Mouse (Mus musculus) adrenal gland (tissue): ENCODE data around the gene Prr15.

Experiments used
- intact Hi-C: fragments of 180-260 bp; cut with DNase I; formaldehyde crosslinking; loops from one replicate; pipeline ENCODE4 v1.15.1; 2025

Prr15 gene

DNA sequence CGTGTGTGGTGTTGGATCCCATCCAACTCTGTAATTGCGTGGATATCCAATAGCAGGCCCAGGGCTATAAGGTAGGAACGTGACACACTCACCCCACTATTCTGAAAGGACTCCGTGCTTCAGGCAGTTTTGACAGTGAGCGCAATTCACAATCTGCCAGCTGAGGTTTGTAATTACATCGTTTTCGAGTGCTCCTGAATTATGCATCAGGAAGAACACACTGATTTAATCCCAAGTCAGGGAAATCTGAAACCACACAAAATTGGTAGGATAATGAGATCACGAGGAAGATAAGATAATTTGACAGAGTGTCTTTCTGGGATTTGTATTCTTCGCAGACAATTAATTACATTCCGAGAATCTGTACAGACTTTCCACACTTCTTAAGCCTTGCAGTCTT, 6.1 kb downstream of the Prr15 start:
- intact Hi-C loops: no loop called here

DNA sequence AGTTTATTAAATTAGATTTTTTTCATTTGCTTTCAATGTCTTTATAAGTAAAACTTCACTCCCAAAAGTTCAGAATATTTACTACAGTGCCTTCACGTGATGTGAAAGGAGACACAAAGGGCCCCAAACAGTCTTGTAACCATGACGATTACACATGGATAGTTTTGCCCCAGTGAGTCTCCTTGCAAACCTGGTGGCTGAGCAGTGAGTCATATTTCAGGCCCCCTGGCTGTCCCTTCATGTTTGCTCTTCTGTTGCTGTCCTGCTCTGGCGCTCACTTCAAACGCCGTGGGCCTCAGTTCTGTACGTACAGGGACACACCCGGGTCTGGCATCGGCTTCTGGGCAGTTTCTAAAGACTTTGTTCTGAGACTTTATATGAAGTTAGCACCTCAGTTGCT, 6.6 kb downstream of the Prr15 start:
- intact Hi-C loops: no loop called here

- intact Hi-C loops: no loop called here
These were observed 7.5 kb downstream of the Prr15 start for GRCm38 (mm10) chr6:54333116-54333651.

- intact Hi-C loops: no loop called here
These were observed 8.2 kb downstream of the Prr15 start for GRCm38 (mm10) chr6:54333652-54334396.

DNA sequence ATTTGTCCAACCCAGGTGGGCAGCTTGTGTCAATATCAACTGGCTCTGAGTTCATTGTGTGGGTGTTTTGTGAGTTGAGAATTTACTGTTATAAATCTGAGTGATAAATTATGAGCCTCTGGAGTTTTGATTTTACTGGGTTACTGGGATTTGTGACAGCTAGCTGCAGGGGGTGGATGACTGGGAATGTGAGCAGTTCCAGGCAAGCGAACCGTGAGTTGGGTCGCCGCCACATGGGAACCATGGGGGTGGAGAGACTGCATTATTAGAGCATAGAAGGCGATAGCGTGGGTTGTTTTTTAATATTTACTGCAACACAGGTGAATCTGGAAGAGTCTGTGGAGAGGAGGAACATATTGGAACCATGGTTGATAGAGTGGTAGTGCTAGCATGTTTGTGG, 11.7 kb downstream of the Prr15 start:
- intact Hi-C loops: no loop called here

GRCm38 (mm10) chr6:54341133-54341532, 15.5 kb downstream of the Prr15 start:
- intact Hi-C loops: no loop called here

- intact Hi-C loops: no loop called here
These were observed 16.6 kb downstream of the Prr15 start for GRCm38 (mm10) chr6:54342223-54342622.

DNA sequence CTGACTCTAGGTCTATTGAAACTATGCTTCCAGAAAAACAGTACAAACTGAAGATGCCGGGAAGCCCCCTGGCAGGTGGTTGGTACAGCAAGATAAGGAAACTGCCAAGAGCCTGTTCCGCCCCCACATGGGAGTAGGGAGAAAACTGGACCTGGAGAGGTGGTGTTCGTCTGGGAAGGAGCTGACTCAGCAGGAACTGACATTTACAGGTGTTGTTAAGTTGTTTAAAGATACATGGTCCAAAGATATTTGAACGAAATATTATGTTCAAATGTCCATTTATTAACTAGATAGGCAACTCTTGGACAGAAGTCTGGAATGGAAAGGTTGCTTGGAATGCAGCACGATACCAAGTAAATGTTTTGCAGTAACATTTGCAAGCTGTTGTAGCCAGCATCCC, 26.2 kb downstream of the Prr15 start:
- intact Hi-C loops: no loop called here

DNA sequence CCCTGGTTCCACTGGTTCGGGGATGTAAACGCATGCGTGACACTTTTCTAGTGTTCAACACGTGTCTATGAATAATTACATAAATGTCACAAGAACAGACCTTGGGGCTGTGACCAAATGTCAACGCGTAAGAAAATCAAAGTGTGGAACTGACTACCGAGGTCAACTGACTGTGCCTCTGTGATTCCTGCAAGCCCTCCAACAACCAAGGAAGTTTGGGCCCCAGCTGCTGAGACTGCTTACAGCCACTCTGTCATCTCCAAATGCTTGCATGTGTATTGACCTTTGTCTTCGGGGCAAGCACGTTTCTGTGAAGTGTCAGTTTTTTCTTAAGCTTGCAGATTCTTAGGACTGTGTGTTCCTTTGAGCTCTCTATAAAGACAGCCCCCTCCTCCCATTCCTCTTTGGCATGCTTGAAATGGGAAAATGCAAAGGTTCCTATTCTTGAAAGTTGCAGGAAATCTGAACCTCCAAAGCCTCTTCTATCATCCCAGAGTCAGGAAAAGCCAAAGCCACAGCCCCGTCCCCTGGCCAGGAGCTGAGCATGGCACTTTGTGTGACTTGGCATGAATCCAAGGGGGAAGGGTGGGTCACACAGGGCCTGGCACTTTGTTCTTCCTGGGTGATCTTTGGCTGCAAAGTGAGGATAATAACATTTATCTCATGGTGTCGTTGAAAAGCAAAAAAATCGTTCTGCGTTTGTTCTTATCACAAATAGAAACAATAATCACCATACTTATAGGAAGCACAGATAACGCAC, 27.5 kb downstream of the Prr15 start:
- intact Hi-C loops: no loop called here

- intact Hi-C loops: no loop called here
These were observed 28.1 kb downstream of the Prr15 start for GRCm38 (mm10) chr6:54353698-54354097.

GRCm38 (mm10) chr6:54355626-54356025, 30.0 kb downstream of the Prr15 start:
- intact Hi-C loops: no loop called here

DNA sequence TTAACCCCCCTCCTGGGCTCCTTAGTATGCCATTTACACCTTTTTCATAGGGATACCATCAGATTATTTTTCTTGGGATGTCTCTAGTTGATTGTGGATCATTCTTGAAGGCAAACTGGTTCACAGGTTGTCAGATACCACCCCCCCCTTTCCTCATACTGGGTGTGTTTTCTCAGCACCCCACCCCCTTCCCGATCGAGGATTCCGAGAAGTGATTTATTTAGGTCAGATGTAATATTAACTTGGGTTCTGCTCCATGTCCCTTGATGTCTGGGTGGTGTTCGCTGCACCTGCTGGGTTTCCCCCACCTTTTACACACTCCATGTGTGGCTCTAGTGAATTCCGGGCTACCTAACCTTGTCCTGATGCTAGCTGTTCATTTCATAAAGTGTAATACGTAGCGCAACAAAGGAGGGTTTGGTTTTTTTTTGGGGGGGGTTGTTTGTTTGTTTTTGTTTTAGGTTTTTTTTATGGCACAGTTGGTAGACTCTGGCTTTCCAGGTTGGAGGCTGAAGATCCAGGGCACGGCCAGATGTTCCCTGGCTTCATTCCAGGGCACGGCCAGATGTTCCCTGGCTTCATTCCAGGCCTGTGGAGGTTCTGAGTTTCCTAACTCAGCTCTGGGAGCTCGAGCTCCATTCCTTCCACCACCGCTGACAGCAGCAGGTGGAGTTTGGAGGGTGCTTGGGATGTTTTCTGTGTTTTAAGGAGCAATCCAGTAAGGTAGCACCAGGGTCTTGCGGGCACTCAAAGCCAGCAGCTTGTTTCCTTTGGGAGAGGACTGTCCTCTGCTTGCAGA, 37.1 kb downstream of the Prr15 start:
- intact Hi-C loops: loop anchor here (10.0 kb wide), 1 partner anchor 328 kb away; the partner anchor contains the start of gene Chn2

DNA sequence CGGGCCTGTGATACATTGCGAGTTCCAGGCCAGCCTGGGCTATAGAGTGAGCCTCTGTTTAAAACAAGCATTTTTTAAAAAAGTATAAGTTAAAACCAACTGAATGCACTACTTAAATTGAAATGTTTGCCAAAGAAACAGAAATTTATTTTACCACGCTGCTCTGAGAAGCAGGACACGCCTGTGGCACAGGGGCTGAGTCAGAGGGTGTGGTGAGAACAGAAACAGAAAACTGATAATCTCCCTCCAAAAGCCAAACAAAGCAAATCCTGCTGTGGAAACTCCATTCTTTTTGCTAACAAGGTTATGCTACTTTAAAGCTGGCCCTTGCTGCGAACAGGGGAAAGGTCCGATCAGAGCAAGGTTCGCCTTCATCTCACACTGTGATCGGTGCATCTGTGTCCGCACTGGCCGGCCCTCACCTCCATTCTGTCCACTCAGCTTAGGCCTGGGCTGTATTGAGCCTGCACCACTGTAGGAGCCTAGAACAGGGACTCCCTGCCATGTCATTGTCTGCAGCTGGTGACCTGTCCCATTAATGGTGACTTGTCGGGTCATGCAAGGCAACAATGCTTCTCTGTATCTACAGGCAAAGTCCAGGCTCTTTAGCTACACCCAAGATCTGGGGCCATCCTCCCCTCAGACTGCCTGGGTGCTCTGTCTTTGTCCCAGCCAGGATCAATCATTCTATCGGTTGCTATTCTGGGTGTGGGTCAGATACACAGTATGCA, 38.9 kb downstream of the Prr15 start:
- intact Hi-C loops: loop anchor here (5.0 to 10.0 kb wide), 2 partner anchors 107 to 330 kb away; partner anchors contain the start of gene Chn2

DNA sequence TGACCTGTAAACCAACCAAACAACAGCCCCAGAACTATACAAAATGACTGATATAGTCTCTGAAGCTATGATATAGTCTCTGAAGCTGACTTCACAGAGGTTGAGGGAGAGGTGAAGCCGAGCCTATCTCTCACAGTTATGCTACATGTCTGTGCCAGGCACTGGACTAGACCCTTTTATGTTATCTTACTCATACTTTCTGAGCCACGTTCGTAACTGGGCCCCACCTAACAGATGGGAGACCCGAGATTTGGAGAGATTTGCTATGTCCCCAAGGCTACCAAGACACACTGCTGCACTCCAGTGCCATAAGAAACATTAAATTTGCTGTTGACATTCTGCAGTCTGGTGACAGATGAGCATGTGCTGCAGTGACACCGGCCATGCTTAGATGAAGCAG, 41.0 kb downstream of the Prr15 start:
- intact Hi-C loops: loop anchor here (5.0 to 10.0 kb wide), 2 partner anchors 109 to 332 kb away; partner anchors contain the start of gene Chn2

- intact Hi-C loops: loop anchor here (5.0 to 10.0 kb wide), 2 partner anchors 111 to 333 kb away; partner anchors contain the start of gene Chn2
These were observed 42.4 kb downstream of the Prr15 start for GRCm38 (mm10) chr6:54368071-54368470.

GRCm38 (mm10) chr6:54369913-54370542, 44.4 kb downstream of the Prr15 start:
- intact Hi-C loops: loop anchor here (5.0 to 10.0 kb wide), 2 partner anchors 113 to 335 kb away; partner anchors contain the start of gene Chn2

DNA sequence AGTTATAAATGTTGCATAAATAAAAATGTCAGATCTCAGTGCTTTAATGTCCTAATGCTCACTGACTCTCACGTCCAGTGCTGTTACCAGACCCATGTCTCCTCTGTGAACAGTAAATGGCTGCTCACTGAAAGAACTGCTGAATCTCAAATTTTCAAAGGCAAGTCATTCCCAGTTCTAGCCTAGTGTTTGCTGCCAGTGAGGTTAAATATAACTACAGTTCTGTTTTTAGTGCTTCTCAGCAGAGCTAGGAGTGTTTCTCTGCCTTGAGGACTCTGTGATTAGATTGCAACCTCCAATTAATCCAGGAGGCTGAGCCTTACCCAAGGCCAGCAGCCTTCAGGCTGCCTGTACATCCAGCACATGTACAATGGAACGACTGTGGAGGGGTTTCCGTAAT, 46.2 kb downstream of the Prr15 start:
- intact Hi-C loops: no loop called here

DNA sequence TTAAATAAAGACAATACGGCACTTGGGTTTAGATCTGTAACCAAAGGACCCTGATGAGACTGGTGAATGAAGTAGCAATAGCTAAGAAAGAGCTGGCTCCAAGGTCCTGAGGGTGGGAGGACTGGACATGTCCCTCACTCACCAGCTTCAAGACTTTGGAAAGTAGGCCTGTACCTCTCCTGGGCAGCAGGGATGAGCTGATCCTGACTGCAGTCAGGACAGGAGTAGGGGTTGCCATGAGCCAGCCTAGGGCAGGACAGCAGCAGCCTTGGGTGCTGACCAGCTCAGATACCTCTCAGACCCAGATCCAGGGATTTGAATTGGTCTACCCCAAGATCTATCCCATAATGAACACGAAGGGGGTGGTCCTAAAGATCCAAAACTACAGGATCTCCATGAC, 53.7 kb downstream of the Prr15 start:
- intact Hi-C loops: no loop called here
